Mouse (Mus musculus) lung, postnatal 0 days (tissue): ENCODE measurements around the gene Grip2. TPM values are rescaled to one million over a fixed set of nuclear protein-coding genes. Genes with fewer than 3 reads are reported as not detected.

Source experiments
- ATAC-seq: fragments of 200-750 bp; cut with Nextera tagmentation; 2 replicates; pipeline ENCODE4 v1.8.0; 2017; ENCODE audit warnings: moderate library complexity
- DNase-seq: peaks from one replicate; pipeline ENCODE4 v3.0.0-alpha.2; 2016; ENCODE audit warnings: low spot score
- H3K27ac ChIP-seq: fragments of 300-500 bp; sonication (generic); 2 replicates; pipeline ENCODE4 v1.5.1; 2014; ENCODE audit warnings: antibody characterized with exemption, mild to moderate bottlenecking, low read length, mixed read lengths
- H3K27me3 ChIP-seq: fragments of 300-500 bp; sonication (generic); replicated peaks from 2 replicates; pipeline ENCODE4 v1.6.1; 2014; ENCODE audit warnings: low read length, mixed read lengths; ENCODE audit not compliant: insufficient read depth
- H3K36me3 ChIP-seq: fragments of 300-500 bp; sonication (generic); 2 replicates; pipeline ENCODE4 v1.6.1; 2014; ENCODE audit warnings: low read length, mixed read lengths; ENCODE audit not compliant: insufficient read depth
- H3K4me1 ChIP-seq: fragments of 300-500 bp; sonication (generic); 2 replicates; pipeline ENCODE4 v1.6.1; 2014; ENCODE audit warnings: antibody characterized with exemption, low read depth, low read length, mixed read lengths; ENCODE audit not compliant: insufficient read depth
- H3K4me2 ChIP-seq: fragments of 300-500 bp; sonication (generic); replicated peaks from 2 replicates; pipeline ENCODE4 v1.6.1; 2014; ENCODE audit warnings: low read depth, mild to moderate bottlenecking, low read length, moderate library complexity, mixed read lengths
- H3K4me3 ChIP-seq: fragments of 300-500 bp; sonication (generic); 2 replicates; pipeline ENCODE4 v1.5.1; 2014; ENCODE audit warnings: low read depth, low read length
- H3K9ac ChIP-seq: fragments of 300-500 bp; sonication (generic); replicated peaks from 2 replicates; pipeline ENCODE4 v1.6.1; 2014; ENCODE audit warnings: low read depth, mild to moderate bottlenecking
- H3K9me3 ChIP-seq: fragments of 300-500 bp; sonication (generic); 2 replicates; pipeline ENCODE4 v1.6.1; 2016; ENCODE audit warnings: low read length, mixed read lengths
- CTCF ChIP-seq: IDR thresholded peaks from 2 replicates; pipeline ENCODE4 v1.5.1; 2016; ENCODE audit warnings: antibody characterized with exemption, mild to moderate bottlenecking
- EP300 ChIP-seq: IDR thresholded peaks from 2 replicates; pipeline ENCODE4 v1.6.1; 2016; ENCODE audit warnings: antibody characterized with exemption, mild to moderate bottlenecking, control low read depth
- WGBS: fragments of 180-500 bp; shearing (Covaris S2); extraction: QIAGEN DNeasy Blood & Tissue Kit; methylation state at CpG from one replicate; pipeline ENCODE4 v1.1.7; 2014; 5-methylcytosine and 5-hydroxymethylcytosine counted together
- polyA plus RNA-seq: library from polyadenylated mRNA; unstranded; fragments of >200 nt; fragmentation: Nextera tagmentation; extraction: Ambion mirVana; gene quantifications from 2 replicates; pipeline ENCODE4 v1.2.1, GENCODE M21; 2015

Gene Grip2
- polyA plus RNA-seq, 1 experiment from 2014 or later, result 0.16 TPM

GRCm38 (mm10) chr6:91827926-91828325 is 876 bp upstream of the Grip2 start:
- no peaks in the 10 kb centered on the region for H3K36me3 ChIP-seq
- H3K4me1 ChIP-seq, result no peaks in the 10 kb centered on the region
- no peak overlapping the region for H3K4me2 ChIP-seq
- H3K4me3 ChIP-seq, result no peak overlapping the region
- H3K27ac ChIP-seq, result no peak overlapping the region
- DNase-seq, result no peak
- no peak overlapping the region for H3K9ac ChIP-seq
- no peak for TF ChIP-seq EP300
- TF ChIP-seq CTCF, result no peak
- 70% methylated on average over 5 of the region's 5 CpGs for WGBS
- ATAC-seq, result no peak
- no peaks in the 10 kb centered on the region for H3K9me3 ChIP-seq
- H3K27me3 ChIP-seq, result no peaks in the 10 kb centered on the region

- no peaks in the 10 kb centered on the region for H3K4me1 ChIP-seq
- H3K9ac ChIP-seq, result no peak overlapping the region
- no peak overlapping the region for H3K27ac ChIP-seq
- H3K9me3 ChIP-seq, result no peaks in the 10 kb centered on the region
- no peak for ATAC-seq
- no peaks in the 10 kb centered on the region for H3K27me3 ChIP-seq
- H3K4me3 ChIP-seq, result no peak overlapping the region
- no peaks in the 10 kb centered on the region for H3K36me3 ChIP-seq
- DNase-seq, result no peak
- TF ChIP-seq CTCF (no peak), EP300 (no peak)
- H3K4me2 ChIP-seq, result no peak overlapping the region
- whole genome bisulfite sequencing, result 69% methylated on average over 8 of the region's 8 CpGs
These were observed 8.8 kb downstream of the Grip2 start for GRCm38 (mm10) chr6:91818271-91818670.

- Histone ChIP-seq H3K4me1 (no peaks in the 10 kb centered on the region), H3K9ac (no peak overlapping the region), H3K9me3 (no peaks in the 10 kb centered on the region), H3K4me2 (no peak overlapping the region), H3K4me3 (no peak overlapping the region), H3K36me3 (no peaks in the 10 kb centered on the region), H3K27ac (no peak overlapping the region), H3K27me3 (no peaks in the 10 kb centered on the region)
- TF ChIP-seq CTCF (no peak), EP300 (no peak)
- ATAC-seq, result no peak
- WGBS, result 70% methylated on average over 6 of the region's 6 CpGs
- no peak for DNase-seq
These were observed 11.1 kb downstream of the Grip2 start for GRCm38 (mm10) chr6:91815976-91816375.

GRCm38 (mm10) chr6:91813611-91814010 is 13.4 kb downstream of the Grip2 start:
- H3K4me3 ChIP-seq, result no peak overlapping the region
- H3K27ac ChIP-seq, result no peak overlapping the region
- 87% methylated on average over 3 of the region's 3 CpGs for WGBS
- no peaks in the 10 kb centered on the region for H3K9me3 ChIP-seq
- H3K36me3 ChIP-seq, result no peaks in the 10 kb centered on the region
- no peak for TF ChIP-seq EP300
- TF ChIP-seq CTCF, result no peak
- no peaks in the 10 kb centered on the region for H3K4me1 ChIP-seq
- no peak overlapping the region for H3K4me2 ChIP-seq
- DNase-seq, result no peak
- 0 out of 2 replicates have a peak, but pooled peaks cover 1% of the 10 kb centered on the region for H3K27me3 ChIP-seq
- no peak overlapping the region for H3K9ac ChIP-seq
- no peak for ATAC-seq

- no peak for TF ChIP-seq EP300
- no peak for TF ChIP-seq CTCF
- H3K27ac ChIP-seq, result no peak overlapping the region
- no peak overlapping the region for H3K4me2 ChIP-seq
- peaks cover 16% of the 10 kb centered on the region; the same call in 1 of the 2 replicates for H3K27me3 ChIP-seq
- 38% methylated on average over 1 of the region's 1 CpGs for WGBS
- ATAC-seq (no peak), DNase-seq (no peak)
- no peak overlapping the region for H3K9ac ChIP-seq
- no peaks in the 10 kb centered on the region for H3K36me3 ChIP-seq
- H3K4me3 ChIP-seq, result no peak overlapping the region
- no peaks in the 10 kb centered on the region for H3K9me3 ChIP-seq
- H3K4me1 ChIP-seq, result no peaks in the 10 kb centered on the region
These were observed 17.0 kb downstream of the Grip2 start for GRCm38 (mm10) chr6:91810007-91810406.

- no peak for TF ChIP-seq EP300
- no peak for TF ChIP-seq CTCF
- Histone ChIP-seq H3K36me3 (no peaks in the 10 kb centered on the region), H3K4me2 (no peak overlapping the region), H3K9ac (no peak overlapping the region), H3K9me3 (no peaks in the 10 kb centered on the region), H3K4me3 (no peak overlapping the region), H3K4me1 (no peaks in the 10 kb centered on the region), H3K27me3 (peaks cover 16% of the 10 kb centered on the region; the same call in 1 of the 2 replicates), H3K27ac (no peak overlapping the region)
- WGBS, result 32% methylated on average over 6 of the region's 6 CpGs
- no peak for ATAC-seq
- DNase-seq, result no peak
These were observed 19.0 kb downstream of the Grip2 start for GRCm38 (mm10) chr6:91808022-91808421.

- TF ChIP-seq EP300 (no peak), CTCF (no peak)
- DNase-seq, result no peak
These were observed 19.9 kb downstream of the Grip2 start for GRCm38 (mm10) chr6:91807169-91807568.

More at GRCm38 (mm10) chr6:91807169-91807568, 19.9 kb downstream of the Grip2 start:
- no peaks in the 10 kb centered on the region for H3K36me3 ChIP-seq
- no peaks in the 10 kb centered on the region for H3K9me3 ChIP-seq
- H3K27ac ChIP-seq, result no peak overlapping the region
- ATAC-seq, result no peak
- WGBS, result 5% methylated on average over 22 of the region's 23 CpGs
- H3K4me3 ChIP-seq, result no peak overlapping the region
- H3K27me3 ChIP-seq, result peaks cover 16% of the 10 kb centered on the region; the same call in 1 of the 2 replicates
- H3K4me1 ChIP-seq, result no peaks in the 10 kb centered on the region
- no peak overlapping the region for H3K9ac ChIP-seq
- H3K4me2 ChIP-seq, result no peak overlapping the region
